Mouse (Mus musculus): ENCODE data around the gene Wdfy3. TPM values are rescaled to one million over a fixed set of nuclear protein-coding genes. Genes with fewer than 3 reads are reported as not detected.
A peak's percentile ranks its signal among the peaks of the same experiment; 100 is the strongest.

Wdfy3 gene
- polyA plus RNA-seq, 1 experiment: 68.1 TPM

- no peak for DNase-seq (ENCODE audit: low read depth)
- no peak for TF ChIP-seq POLR2A (IDR thresholded peaks at IDR 0.05; ENCODE audit: borderline replicate concordance, extremely low read depth, insufficient read depth, insufficient read length, poor library complexity, severe bottlenecking)
- no peak for TF ChIP-seq CTCF (IDR thresholded peaks at IDR 0.05; ENCODE audit: borderline replicate concordance, extremely low read depth, insufficient read depth, insufficient read length)
These were observed 203.0 kb downstream of the Wdfy3 start for GRCm38 (mm10) chr5:101866722-101867121.

GRCm38 (mm10) chr5:101863946-101864345, 205.8 kb downstream of the Wdfy3 start:
- DNase-seq (ENCODE audit: low read depth): no peak
- no peak for TF ChIP-seq POLR2A (IDR thresholded peaks at IDR 0.05; ENCODE audit: borderline replicate concordance, extremely low read depth, insufficient read depth, insufficient read length, poor library complexity, severe bottlenecking)
- TF ChIP-seq CTCF (IDR thresholded peaks at IDR 0.05; ENCODE audit: borderline replicate concordance, extremely low read depth, insufficient read depth, insufficient read length): no peak

GRCm38 (mm10) chr5:101862651-101863050, 207.1 kb downstream of the Wdfy3 start:
- DNase-seq (ENCODE audit: low read depth): no peak
- TF ChIP-seq CTCF (IDR thresholded peaks at IDR 0.05; ENCODE audit: borderline replicate concordance, extremely low read depth, insufficient read depth, insufficient read length) (no peak), POLR2A (IDR thresholded peaks at IDR 0.05; ENCODE audit: borderline replicate concordance, extremely low read depth, insufficient read depth, insufficient read length, poor library complexity, severe bottlenecking) (no peak)

- no peak for DNase-seq (ENCODE audit: low read depth)
- TF ChIP-seq CTCF (IDR thresholded peaks at IDR 0.05; ENCODE audit: borderline replicate concordance, extremely low read depth, insufficient read depth, insufficient read length) (no peak), POLR2A (IDR thresholded peaks at IDR 0.05; ENCODE audit: borderline replicate concordance, extremely low read depth, insufficient read depth, insufficient read length, poor library complexity, severe bottlenecking) (no peak)
These were observed 207.7 kb downstream of the Wdfy3 start for GRCm38 (mm10) chr5:101861786-101862571.

- TF ChIP-seq POLR2A (IDR thresholded peaks at IDR 0.05; ENCODE audit: borderline replicate concordance, extremely low read depth, insufficient read depth, insufficient read length, poor library complexity, severe bottlenecking) (no peak), CTCF (IDR thresholded peaks at IDR 0.05; ENCODE audit: borderline replicate concordance, extremely low read depth, insufficient read depth, insufficient read length) (no peak)
- DNase-seq (ENCODE audit: low read depth): no peak
These were observed 210.8 kb downstream of the Wdfy3 start for GRCm38 (mm10) chr5:101858891-101859436.

GRCm38 (mm10) chr5:101855475-101855874, 214.2 kb downstream of the Wdfy3 start:
- TF ChIP-seq POLR2A (IDR thresholded peaks at IDR 0.05; ENCODE audit: borderline replicate concordance, extremely low read depth, insufficient read depth, insufficient read length, poor library complexity, severe bottlenecking) (no peak), CTCF (IDR thresholded peaks at IDR 0.05; ENCODE audit: borderline replicate concordance, extremely low read depth, insufficient read depth, insufficient read length) (no peak)
- no peak for DNase-seq (ENCODE audit: low read depth)

GRCm38 (mm10) chr5:101854667-101855066, 215.1 kb downstream of the Wdfy3 start:
- no peak for DNase-seq (ENCODE audit: low read depth)
- no peak for TF ChIP-seq POLR2A (IDR thresholded peaks at IDR 0.05; ENCODE audit: borderline replicate concordance, extremely low read depth, insufficient read depth, insufficient read length, poor library complexity, severe bottlenecking)
- peak; percentile 23; the same call in 1 of the 2 replicates for TF ChIP-seq CTCF (IDR thresholded peaks at IDR 0.05; ENCODE audit: borderline replicate concordance, extremely low read depth, insufficient read depth, insufficient read length)

- DNase-seq (ENCODE audit: low read depth): no peak
- TF ChIP-seq CTCF (IDR thresholded peaks at IDR 0.05; ENCODE audit: borderline replicate concordance, extremely low read depth, insufficient read depth, insufficient read length): no peak
- no peak for TF ChIP-seq POLR2A (IDR thresholded peaks at IDR 0.05; ENCODE audit: borderline replicate concordance, extremely low read depth, insufficient read depth, insufficient read length, poor library complexity, severe bottlenecking)
These were observed 215.6 kb downstream of the Wdfy3 start for GRCm38 (mm10) chr5:101854100-101854499.

- TF ChIP-seq CTCF (IDR thresholded peaks at IDR 0.05; ENCODE audit: borderline replicate concordance, extremely low read depth, insufficient read depth, insufficient read length) (no peak), POLR2A (IDR thresholded peaks at IDR 0.05; ENCODE audit: borderline replicate concordance, extremely low read depth, insufficient read depth, insufficient read length, poor library complexity, severe bottlenecking) (no peak)
These were observed 217.5 kb downstream of the Wdfy3 start for GRCm38 (mm10) chr5:101852116-101852680.

GRCm38 (mm10) chr5:101851133-101851532, 218.6 kb downstream of the Wdfy3 start:
- DNase-seq (ENCODE audit: low read depth): no peak

More at GRCm38 (mm10) chr5:101852116-101852680, 217.5 kb downstream of the Wdfy3 start:
- DNase-seq (ENCODE audit: low read depth): no peak

GRCm38 (mm10) chr5:101847762-101848161, 222.0 kb downstream of the Wdfy3 start:
- no peak for TF ChIP-seq CTCF (IDR thresholded peaks at IDR 0.05; ENCODE audit: borderline replicate concordance, extremely low read depth, insufficient read depth, insufficient read length)
- TF ChIP-seq POLR2A (IDR thresholded peaks at IDR 0.05; ENCODE audit: borderline replicate concordance, extremely low read depth, insufficient read depth, insufficient read length, poor library complexity, severe bottlenecking): no peak
- DNase-seq (ENCODE audit: low read depth): no peak

More at GRCm38 (mm10) chr5:101851133-101851532, 218.6 kb downstream of the Wdfy3 start:
- no peak for TF ChIP-seq POLR2A (IDR thresholded peaks at IDR 0.05; ENCODE audit: borderline replicate concordance, extremely low read depth, insufficient read depth, insufficient read length, poor library complexity, severe bottlenecking)
- TF ChIP-seq CTCF (IDR thresholded peaks at IDR 0.05; ENCODE audit: borderline replicate concordance, extremely low read depth, insufficient read depth, insufficient read length): no peak

Measured in brain, embryonic 14.5 days (tissue).